Mouse (Mus musculus) layer of hippocampus, adult 8-10 months (tissue): ENCODE results near the gene Dgkq. TPM values are rescaled to one million over a fixed set of nuclear protein-coding genes. Genes with fewer than 3 reads are reported as not detected.
A peak's percentile ranks its signal among the peaks of the same experiment; 100 is the strongest.

ENCODE experiments used
- DNase-seq, 2 experiments: peaks; one replicate each; pipeline ENCODE4 v3.0.0; 2022; ENCODE audit warnings: low spot score in 2 of 2
- total RNA-seq, 4 experiments: library from RNA; stranded (reverse); gene quantifications; 2 replicates each; pipeline ENCODE4 v1.2.4; 2022

The Dgkq gene
- total RNA-seq, 4 experiments from 2014 or later, result 52.6 to 61.4 (median 58.7) TPM

DNA sequence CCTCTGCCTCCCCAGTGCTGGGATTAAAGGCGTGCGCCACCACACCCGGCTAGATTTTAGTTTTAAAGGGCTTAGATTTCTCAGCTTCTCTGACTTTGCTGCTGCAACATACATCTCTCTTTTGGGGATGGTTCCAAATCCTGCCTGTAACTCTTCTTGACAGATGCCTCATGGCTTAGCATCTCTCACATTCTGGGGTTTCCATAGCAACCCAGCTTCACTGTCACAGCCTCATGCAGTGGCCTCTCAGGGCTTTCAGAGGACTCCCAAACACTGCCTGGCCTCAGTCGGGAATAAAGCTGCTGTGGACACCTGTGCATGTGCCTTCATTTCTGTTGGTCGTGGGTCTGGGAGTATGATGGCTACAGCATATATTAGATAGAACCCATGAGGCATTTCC, 19.6 kb upstream of the Dgkq start:
- no peak for DNase-seq

DNA sequence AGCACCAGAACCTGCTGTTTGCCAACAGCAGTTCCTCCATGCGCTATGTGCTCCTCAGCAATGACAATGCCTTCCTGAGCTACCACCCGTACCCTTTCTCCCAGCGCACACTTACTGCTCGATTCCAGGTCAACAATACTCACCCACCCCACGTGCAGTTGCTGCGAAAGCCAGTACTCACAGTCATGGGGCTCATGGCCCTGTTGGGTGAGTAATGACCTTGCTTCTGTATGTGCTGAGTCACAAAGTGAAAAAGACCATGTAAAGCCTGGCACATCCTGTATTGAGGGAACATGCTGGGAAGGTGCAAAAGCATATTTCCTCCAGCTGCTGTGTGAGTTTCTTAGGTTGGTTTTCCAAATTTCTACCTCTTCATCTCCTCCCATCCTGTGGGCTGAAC, 11.4 kb upstream of the Dgkq start:
- DNase-seq, result no peak

DNA sequence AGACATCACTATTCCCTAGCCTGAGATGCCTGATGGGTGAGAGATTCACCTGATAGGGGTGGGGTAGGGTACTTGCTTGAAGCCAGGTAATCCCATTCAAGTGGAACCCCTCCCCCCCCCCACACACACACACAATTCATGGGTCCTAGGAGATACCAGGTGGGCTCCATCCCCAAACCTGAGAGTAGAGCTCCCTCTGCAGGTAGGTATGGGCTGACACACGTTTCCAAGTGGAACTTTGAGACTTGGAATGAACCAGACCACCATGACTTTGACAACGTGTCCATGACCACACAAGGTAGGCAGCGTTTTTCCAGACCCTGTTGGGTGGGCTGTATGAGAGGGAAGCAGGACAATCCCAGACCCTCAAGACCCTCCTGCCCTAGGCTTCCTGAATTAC, 10.4 kb upstream of the Dgkq start:
- no peak for DNase-seq

DNA sequence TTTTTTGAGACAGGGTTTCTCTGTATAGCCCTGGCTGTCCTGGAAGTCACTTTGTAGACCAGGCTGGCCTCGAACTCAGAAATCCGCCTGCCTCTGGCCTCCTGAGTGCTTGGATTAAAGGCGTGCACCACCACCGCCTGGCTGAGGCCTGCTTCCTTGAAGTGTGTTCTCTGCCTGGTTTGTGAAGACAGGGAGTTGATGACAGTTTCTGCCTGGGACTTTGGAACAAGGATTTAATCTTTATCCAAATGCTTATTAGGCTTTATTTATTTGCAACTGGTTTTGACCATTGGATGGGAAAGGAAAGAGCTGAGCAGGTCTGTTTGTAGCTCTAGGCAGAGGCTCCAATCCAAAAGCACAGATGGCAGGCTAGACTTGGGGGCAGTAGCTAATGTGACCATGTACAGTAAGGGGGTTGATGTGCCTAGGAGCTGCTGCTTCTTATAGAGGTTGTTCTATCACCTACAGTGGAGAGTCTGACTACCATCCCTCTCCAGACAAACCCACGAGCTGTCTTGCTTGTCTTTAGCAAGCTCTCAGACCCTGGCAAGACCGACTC, 8.9 kb upstream of the Dgkq start:
- no peak for DNase-seq

DNA sequence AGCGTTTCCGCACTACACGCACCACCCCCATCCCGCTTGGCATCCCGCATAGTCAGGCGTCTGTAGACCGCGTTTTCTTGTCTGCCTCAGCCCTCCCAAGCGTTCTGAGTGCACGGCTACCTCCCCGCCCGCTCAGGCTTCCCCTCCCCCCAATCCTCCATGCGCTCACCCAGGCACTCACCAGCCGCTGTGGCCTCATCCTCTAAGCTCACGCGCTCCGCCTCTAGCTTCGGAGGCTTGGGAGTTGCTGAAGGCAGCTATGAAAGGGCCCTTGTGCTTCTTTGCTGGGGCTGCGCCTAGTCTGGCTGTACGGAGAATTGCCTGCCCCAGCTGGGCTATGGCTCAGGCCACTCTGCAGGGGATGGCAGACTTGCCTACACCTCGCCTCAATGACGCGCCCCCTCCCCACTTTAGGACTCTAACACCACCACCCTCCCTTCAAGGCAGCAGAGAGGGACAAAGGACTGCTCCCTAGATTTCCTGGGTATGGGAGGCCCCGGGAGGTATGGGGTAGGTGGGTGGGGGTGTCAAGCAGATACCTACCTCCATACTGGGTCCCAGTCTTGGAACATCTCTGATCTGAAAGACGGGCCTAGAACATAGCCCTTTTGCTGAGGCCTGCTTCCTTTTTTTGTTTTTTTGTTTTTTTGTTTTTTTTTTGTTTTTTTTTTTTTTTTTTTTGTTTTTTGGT, 8.3 kb upstream of the Dgkq start:
- peak; percentile 83 to 90 for DNase-seq

DNA sequence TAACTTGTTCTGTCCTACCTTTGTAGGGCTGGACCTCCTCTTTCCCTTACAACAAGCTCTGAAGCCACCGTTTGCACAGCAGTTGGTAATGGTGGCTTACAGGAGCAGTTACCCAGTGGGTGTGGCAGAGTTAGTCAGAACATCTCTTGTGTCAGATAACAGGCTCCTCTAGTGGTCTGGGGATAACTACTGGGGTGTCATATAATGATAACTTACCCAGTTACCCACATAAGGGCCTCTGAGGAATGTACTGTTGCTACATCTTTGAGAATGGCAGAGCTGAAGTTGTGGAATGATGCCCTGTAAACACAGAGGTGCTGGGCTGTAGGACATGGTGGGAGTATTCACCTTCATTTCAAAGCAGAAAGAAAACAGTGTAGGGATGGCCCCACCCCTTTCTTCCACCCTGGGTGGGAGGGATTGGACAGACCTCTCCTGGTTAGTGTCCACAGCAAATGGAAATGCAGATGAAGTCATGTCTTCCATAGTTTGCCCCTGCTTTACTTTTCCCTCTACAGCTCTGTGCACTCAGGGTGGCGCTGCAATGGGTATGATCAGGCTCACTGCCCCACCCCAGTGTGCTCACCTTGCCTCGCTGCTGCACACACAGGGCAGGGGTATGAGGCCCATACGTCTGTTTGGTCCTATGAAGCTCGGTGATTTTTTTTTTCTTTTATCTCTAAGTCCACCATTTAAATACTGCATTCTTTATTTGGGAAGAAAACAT, 7.5 kb upstream of the Dgkq start:
- DNase-seq, result no peak

DNA sequence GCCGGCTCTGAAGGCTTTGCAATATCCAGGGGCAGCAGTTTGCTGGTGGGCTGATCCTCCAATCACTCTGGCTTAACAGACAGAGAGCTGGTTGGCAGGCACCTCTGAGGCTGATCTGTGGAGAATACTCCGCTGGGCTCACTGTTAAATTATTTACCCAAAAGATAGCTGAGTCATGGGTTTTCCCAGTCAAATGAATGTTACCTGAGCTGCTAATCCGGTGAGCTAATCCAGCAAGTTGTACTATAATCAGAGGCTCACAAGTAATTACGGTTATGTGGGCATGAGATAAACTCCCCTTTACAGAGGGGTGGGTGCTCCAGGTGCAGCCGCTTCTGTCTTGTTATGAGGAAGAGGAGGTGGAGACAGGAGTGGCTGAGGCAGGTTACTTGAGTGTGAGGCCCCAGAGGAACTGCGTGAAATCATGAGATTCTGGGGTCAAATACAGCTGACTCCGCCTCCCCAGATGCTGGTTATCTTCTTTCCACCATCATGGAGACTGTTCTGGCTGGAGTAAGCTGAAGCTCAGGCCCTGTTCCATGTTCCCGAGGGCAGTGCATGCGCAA, 5.9 kb upstream of the Dgkq start, which contains the start of gene Slc26a1:
TSS of gene Slc26a1 (minus strand) at position 319 of the 566 bp plus-strand sequence.
- no peak for DNase-seq

DNA sequence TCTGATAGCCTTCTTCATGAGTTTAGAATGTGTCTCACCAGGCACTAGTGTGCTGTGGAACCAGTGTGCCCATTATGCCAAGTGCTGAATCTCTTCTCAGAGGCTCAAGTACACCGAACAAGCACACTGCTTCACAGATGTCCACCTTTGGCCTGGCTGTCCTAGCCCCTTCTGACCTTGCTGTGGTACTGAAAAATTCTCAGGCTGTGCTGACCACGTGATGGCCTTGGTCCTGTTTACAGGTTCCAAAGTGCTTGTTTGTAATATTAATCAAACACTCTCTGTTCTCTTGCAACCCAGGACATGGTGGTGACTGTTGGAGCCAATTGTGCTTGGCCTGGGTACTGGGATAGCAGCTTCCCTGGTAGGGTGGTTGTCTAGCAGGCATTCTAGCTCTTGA, 5.2 kb upstream of the Dgkq start:
- DNase-seq, result no peak

DNA sequence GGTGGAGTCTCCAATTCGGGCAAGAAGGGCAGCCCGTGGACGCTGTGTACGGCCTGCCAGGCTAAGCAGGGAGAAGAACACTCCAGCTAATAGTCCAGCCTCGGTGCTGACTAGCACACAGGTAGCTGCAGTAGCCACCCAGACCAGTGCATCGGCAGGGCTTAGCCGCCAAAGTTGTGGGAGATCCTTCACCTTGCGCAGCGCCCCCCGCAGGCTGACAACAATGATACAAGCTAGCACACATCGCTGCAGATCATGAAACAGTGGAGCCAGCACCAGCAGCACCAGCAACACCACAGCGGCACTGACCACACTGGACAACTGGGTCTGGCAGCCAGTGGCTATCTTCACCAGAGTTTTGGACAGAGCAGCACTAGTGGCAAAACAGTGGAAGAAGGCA, 2.3 kb upstream of the Dgkq start:
- no peak for DNase-seq

DNA sequence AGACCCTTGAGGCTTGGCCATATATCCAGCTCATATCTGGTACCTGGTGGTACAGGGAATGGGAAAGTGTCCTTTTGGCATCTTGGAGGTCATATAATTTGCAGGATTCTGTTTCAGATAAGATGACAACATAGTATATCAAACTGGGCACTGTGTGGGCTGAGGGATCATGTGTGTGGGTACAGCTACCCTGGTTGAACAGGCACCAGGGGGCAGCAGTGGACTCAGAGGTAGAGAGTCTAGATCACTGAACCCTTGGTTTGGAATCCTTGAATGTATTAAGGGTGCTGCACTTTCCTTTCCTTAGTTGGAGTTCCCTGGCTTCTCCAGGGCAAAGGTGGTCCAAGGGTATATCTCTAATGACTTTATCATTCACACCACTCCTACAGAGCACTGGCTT, 1.3 kb upstream of the Dgkq start:
- no peak for DNase-seq

DNA sequence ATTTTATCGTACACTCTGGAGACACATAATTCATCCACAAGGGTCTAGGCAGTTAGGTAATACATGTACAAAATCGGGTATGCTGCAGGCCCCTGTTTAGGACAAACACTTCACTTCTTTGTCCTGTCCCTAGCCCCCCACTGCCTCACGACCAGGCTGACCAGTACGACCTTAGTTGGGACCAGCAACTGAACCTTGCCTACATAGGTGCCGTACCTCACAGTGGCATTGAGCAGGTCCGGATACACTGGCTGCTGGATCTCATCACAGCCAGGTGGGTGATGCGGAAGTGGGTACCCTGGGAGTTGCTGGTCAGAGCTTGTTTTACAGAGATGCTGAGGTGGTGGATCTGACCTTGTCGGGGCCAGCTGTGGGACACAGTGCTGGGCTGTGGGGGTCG, 514 bp upstream of the Dgkq start:
- no peak for DNase-seq

DNA sequence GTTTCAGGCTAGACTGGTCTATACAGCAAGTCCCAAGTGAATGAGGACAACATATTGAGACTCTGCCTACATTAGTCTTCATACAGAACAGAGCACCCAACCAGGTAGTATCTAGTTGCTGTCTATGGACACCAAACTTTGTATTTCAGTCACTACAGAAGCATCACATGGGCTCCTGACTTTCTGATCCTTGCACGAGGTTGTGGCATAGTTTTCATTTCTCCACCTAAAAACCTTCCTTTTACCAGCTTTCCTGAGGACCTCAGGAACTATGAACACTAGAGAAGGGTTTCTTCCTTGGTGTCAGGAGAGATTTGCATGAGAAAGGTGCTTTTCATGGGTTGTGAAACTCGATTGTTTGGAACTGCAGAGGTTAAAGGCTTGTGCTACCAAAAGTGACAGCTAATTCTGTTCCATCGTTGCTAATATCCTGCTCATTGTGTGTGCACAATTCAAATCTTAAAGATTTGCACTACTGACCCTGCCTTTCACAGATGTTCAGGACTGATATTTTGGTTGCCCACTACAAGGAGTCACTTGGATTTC, 1.0 kb downstream of the Dgkq start:
- DNase-seq, result no peak

DNA sequence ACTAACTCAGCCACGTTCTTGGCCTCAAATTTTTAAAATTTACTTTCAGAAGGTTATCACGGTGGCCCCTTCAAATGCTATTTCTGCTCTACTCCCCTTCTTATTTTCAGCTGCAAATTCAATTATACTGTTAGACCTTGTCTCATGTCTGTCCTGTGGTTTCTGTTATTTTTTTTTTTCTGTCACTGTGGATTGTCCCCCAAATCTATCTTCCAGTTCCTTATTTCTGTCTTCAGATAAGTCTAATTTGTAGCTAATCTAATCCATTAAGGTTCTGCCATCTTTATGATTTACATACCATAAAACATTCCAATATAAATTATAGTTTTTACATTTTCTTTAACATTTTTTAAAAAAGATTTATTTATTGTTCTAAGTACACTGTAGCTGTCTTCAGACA, 2.1 kb downstream of the Dgkq start:
- DNase-seq, result no peak

DNA sequence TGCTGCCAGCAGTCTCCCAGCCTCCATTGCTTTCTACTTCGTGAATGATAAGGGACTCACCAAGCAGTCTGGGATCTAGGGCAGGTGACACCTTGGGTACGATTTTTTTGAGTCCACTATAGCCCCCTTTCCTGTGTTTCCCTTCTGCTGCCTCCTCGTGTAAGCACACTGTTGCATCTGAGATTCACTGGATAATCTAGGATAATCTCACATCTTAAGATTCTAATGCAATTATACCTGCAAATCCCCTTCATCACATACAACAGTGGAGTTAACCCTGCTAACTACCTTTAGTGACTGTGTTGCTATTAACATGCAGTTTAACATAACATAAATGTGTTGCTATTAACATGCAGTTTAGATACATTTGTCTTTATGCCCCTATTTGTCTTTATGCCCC, 4.4 kb downstream of the Dgkq start:
- DNase-seq, result no peak

DNA sequence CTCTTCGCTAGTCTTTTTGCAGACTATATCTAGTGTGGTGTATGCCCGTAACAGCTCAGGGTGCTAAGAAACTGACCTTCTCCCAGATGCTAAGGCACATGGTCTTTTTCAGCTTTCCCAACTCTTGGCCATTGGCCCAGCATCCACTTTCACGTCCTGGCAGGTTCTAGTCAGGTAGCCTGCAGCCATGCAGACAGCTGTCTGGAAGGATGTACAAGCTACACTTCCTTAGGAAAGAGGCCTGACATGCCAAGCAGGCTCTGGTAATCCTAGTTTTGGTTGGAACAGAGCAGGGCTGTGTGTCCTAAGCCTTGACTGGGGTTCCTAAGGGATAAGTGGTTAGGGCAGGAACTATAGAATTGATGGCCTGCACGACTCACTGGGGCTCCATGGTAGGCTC, 6.7 kb downstream of the Dgkq start:
- DNase-seq, result no peak

DNA sequence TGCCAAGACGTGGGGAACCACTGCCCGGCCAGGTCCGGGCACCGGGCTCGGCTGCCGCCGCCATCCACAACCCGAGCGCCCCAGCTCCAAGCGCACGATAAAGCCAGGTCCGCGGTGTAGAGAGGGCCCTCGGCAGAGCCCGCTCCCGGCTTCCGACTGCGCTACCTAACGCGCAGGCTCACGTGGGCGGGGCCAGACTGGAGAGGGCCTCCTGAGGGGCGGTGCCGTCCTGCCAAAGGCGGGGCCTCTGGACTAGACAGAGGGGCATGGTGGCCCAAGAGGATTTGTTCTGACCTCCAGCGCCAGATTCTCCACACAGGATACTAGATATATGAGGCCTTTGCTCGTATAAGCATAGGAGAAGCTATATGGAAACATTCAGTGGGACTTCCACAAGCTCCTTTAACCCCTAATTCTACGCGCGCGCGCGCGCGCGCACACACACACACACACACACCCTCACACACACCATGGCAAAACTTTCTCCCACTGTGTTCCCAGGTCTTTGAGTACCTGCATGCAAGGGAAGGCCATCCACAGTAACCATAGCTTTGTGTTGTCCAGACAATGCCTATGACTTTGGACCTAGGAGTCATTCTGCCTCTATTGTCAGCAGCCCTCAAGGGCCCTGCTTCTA, 8.7 kb downstream of the Dgkq start:
- peak; percentile 81 to 87 for DNase-seq

DNA sequence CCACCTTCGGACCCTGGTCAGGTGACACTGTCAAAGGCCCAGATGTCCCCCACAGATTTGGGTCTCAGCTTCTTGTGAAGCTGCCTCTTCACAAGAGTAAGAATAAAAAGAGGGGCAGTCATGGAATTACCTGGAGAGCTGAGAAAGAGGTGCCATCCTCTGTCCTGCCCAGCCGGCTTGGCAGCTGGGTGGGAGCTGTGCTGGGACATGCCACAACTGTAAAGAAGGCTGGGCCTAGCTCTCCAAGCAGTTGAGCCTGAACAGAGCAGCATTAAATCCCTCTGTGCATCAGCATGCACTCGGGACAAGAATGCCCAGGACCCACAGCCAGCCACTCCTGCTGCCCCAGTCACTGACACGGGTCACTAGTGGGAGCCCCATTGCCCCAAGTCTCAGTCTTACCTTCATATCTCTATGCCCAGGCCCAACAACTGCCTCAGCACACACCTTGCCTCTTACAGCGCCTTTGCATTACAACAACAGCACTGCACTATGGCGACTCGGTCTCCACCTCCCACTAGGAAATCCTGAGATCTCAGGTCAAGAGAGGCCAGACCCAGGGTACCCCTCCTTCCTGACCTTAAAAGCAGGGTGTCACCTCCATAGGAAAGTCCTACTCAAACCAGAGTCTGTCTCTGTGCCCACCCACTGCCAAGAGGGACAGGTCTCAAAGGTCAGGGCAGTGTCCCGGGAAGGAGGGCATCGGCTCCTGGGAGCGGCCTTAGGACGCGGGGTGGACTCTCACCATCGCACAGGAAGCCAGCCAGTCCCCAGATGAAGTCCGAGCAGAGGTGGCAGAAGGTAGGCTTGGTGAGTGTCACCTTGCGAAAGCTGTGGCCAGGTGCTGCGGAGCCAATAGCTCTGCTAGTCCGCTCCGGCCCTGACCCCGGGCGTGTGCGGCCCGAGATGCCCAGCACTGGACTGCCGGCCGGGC, 9.5 kb downstream of the Dgkq start, which contains the start of gene Idua:
TSS of gene Idua (plus strand) at position 634 of the 934 bp plus-strand sequence.
- no peak for DNase-seq

DNA sequence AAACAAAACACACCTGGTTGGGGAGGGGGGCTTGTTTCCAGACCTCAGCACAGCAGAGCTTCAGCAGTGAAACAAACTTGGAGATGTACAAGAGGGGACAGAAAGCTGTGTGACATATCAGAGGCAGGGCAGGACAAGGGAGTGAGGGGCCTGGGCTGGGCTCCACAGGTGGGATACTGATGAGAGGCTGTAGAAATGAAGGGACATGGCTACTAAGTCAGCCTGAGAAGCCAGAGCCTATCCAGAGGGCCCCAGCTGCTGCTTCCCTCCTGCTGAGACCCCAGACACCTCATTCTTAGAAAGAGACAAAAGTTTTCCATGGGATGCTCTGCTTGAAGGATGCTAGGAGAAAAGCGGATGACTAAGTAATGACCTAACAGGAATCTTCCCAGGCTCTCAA, 10.9 kb downstream of the Dgkq start:
- DNase-seq, result no peak

DNA sequence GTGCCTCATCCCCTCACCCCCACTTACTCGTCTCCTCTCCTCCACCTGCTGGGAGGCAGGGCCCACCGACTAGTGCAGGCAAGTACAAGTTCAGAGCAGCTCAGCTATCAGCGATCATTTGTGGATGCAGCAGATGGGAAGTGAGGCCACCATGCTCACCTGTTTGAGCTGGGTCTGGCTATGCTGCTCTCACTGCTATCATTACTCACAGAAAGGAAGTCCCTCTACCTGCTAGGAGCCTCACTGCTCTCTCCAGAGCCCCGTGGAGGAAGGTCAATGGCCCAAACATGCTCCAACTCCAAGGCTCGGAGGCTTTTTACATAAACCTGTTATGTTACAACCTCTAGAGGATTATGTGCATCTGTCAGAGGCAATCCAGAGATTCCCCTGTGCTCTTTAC, 12.1 kb downstream of the Dgkq start:
- no peak for DNase-seq

DNA sequence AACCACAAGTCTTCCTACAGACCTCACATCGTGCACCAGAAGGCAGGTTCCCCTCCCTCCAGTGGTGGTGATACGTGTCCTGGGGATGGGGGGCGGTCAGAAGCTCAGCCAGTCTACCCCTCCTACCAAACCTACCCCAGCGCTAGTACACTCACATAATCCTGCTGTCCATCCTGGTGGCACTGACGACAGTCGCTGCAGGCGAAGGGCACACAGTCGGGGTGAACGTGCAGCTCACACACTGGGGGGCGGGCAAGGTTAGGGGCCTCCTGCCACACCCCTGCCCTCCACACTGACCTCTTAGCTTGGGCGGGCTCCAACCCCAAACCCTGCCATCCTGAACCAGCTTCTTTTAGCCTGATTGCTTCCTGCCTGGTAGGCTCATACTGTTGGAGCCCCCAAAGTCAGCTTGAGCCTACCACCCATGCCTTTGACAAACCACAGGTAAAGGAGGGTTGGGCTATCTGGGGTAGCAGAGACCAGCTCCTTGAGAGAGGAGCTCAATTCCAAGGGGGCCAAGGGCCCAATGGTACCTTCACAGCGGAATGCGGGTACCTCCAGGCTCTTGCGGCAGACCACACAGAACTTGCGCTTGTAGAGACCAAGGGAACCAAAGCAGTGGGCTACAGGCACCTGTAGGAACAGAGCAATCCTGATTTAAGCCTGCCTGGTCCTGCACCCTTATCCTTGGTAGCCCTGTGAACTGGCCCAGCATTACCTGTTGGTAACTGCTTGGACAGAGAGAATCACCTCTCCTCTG, 13.4 kb downstream of the Dgkq start:
- no peak for DNase-seq
